Mouse (Mus musculus): Measurements from ENCODE around the gene Rapsn.
A peak's percentile ranks its signal among the peaks of the same experiment; 100 is the strongest.
"Not testable (repeated sequence)": the region's sequence is repeated elsewhere in the genome, so short reads cannot be mapped to it uniquely, and the experiment has no call there.

The Rapsn gene

GRCm38 (mm10) chr2:91035385-91035784, at the start of gene Rapsn:
TSS of gene Rapsn (plus strand) at chr2:91035620.
- no peak for DNase-seq

- no peak for DNase-seq
Measured at GRCm38 (mm10) chr2:90986055-90986454, 49.4 kb upstream of the Rapsn start.

- peak; percentile 38 for DNase-seq
Measured at GRCm38 (mm10) chr2:91008536-91008935, 26.9 kb upstream of the Rapsn start.

GRCm38 (mm10) chr2:91013881-91014280, 21.5 kb upstream of the Rapsn start:
- DNase-seq, result no peak

GRCm38 (mm10) chr2:91015386-91015785, 20.0 kb upstream of the Rapsn start:
- DNase-seq, result peak; percentile 89

- peak; percentile 69 for DNase-seq
Measured at GRCm38 (mm10) chr2:91018061-91018788, 17.2 kb upstream of the Rapsn start.

- no peak for DNase-seq
Measured at GRCm38 (mm10) chr2:91019911-91020310, 15.5 kb upstream of the Rapsn start.

GRCm38 (mm10) chr2:91022266-91022665, 13.2 kb upstream of the Rapsn start:
- DNase-seq, result not testable (repeated sequence)

GRCm38 (mm10) chr2:91023131-91023530, 12.3 kb upstream of the Rapsn start:
- no peak for DNase-seq

- no peak for DNase-seq
Measured at GRCm38 (mm10) chr2:91023956-91024355, 11.5 kb upstream of the Rapsn start.

GRCm38 (mm10) chr2:91025081-91025516, 10.3 kb upstream of the Rapsn start:
- DNase-seq, result no peak

GRCm38 (mm10) chr2:91026491-91026890, 8.9 kb upstream of the Rapsn start:
- no peak for DNase-seq

GRCm38 (mm10) chr2:91027391-91028214, 7.8 kb upstream of the Rapsn start:
- no peak for DNase-seq

- no peak for DNase-seq
Measured at GRCm38 (mm10) chr2:91031216-91031615, 4.2 kb upstream of the Rapsn start.

- DNase-seq, result no peak
Measured at GRCm38 (mm10) chr2:91033000-91033399, 2.4 kb upstream of the Rapsn start.

GRCm38 (mm10) chr2:91041786-91042185, 6.4 kb downstream of the Rapsn start:
- no peak for DNase-seq

GRCm38 (mm10) chr2:91042651-91043398, 7.4 kb downstream of the Rapsn start:
- no peak for DNase-seq

GRCm38 (mm10) chr2:91044727-91045126, 9.3 kb downstream of the Rapsn start:
- DNase-seq, result no peak

- DNase-seq, result not testable (repeated sequence)
Measured at GRCm38 (mm10) chr2:91045805-91046204, 10.4 kb downstream of the Rapsn start.

- DNase-seq, result no peak
Measured at GRCm38 (mm10) chr2:91047359-91047758, 11.9 kb downstream of the Rapsn start.

- no peak for DNase-seq
Measured at GRCm38 (mm10) chr2:91051917-91052316, 16.5 kb downstream of the Rapsn start.

GRCm38 (mm10) chr2:91052752-91053151, 17.3 kb downstream of the Rapsn start:
- DNase-seq, result no peak
